Mouse (Mus musculus) mouse embryonic stem cell (cell line): ENCODE results near the gene Nat8f1.
"Not testable (repeated sequence)": the region's sequence is repeated elsewhere in the genome, so short reads cannot be mapped to it uniquely, and the experiment has no call there.

Experiments used
- in situ Hi-C, 2 experiments: fragments of 300-500 bp; cut with MboI; formaldehyde crosslinking; loops; 1 replicate in 1 of 2; 3 replicates in 1 of 2; pipeline ENCODE4 v1.14.3; 2019 to 2020; ENCODE audit warnings: low sequenced_read_pairs in 2 of 2, low pct_unique_long_range_greater_than_20kb in 1 of 2, mixed read lengths in 1 of 2; ENCODE audit not compliant: unreplicated experiment in 1 of 2

Nat8f1 gene

DNA sequence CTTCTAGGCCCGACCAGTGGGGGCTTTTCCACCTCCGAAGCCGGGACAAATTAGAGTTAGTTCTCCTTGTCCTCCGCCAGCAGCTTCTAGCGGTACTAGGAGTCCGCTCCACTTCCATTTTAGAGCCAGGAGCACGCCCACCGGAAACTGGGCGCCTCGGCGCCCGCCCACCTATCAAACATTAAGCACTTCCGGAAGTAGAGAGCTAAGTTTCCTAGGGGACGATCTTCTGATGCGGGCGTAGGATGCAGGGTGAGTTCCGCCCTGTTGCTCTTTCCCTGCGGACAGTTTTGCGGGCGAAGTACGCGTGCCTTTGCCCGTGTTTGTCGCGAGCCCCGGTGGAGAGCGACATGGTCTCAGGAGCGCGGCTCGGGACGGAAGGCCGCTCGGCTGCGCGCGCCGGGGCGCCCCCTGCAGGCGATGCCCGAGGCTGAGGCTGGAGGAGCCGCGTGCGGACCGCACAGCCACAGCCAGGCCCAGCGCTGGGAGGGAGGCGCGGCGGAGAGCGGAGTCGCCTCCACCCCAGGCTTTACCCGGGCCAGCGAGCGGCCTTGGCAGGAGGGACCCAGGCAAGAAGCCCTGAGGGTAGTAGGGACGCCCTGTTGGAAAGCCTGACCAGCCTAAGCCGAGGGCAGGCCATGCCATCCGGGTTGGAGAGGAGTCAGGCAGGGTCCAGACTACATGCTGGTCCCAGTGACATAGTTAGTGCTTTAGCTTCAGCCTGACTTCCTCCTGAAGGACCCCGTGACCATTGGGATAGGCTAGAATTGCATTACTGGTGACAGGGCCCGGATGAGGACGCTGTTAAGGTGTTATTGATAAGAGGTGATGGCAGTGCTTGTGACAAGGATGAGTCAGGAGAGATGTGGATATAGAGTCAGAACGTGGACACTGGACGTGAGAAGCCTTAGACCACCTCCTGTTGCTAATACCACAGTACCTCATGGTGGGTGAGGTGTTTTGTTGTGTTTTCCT, at the start of gene Nat8f1:
Nat8f1 (minus strand) TSS at position 149 of the 975 bp plus-strand sequence.
- in situ Hi-C loops: not testable (repeated sequence)

DNA sequence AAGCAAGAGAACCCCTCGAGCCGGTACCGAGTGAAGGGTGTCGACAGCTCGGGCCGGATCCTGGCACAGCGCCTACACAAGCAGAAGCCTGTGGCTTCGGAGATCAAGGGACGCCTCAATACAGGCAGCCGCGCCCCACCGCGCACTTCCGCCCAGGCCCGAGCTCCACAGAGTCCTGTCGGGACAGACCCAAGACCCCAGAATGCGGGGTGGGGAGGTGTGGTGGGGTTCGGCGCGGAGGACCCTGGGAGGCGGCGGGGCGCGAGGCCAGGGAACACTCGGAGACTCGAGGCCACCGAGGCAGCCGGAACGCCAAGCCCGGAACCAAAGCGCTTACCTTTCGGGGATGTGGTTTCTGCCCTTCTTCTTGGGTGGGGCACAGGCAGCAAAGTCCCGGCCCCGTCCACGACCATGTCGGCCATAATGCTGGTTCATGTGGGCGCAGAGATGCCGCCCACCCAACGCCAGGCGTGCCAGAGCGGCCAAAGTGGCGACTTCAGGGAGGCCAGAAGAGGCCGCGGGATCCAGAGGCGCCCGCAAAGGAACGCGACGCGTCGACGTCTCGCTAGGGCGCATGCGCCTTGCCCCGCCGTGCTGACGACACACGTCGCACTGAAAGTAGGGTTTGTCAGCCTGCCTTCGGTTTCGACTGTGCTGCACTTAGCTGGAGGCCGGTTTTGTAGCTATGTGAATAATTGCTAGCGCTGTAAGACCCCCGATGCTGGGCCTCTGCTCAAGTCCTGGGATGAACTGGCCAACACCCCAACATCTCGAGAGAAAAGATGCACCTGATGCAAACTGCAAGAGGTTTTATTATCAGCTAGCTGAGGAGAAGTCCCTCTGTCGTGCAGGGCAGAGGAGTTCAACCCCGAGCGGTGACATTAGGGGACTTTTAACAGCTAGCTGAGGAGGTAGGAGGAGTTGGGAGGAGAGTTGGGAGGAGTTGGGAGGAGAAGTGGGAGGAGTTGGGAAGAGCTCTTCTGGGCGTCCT, 45.9 kb upstream of the Nat8f1 start, which contains the start of gene Dusp11:
Dusp11 (minus strand) TSS at position 567 of the 991 bp plus-strand sequence.
- in situ Hi-C loops: no loop called here

DNA sequence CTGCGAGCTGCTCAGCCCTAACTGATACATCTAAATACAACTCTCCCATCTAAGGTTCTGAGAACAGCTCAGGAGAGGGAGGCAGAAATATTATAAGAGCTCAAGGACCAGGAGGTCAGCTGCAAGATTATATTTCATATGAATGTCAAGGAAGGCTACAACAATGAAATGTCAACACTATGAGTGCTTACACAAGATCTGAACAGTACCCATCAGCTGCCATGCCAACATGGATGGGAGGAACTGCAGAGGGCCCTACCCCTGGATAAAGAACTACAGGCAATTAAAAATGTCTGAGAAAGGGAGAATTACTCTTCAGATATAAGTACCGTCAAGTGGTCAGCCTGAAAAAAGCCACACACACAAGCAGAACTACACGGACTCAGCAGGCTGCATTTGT, 42.1 kb upstream of the Nat8f1 start:
- in situ Hi-C loops: no loop called here

DNA sequence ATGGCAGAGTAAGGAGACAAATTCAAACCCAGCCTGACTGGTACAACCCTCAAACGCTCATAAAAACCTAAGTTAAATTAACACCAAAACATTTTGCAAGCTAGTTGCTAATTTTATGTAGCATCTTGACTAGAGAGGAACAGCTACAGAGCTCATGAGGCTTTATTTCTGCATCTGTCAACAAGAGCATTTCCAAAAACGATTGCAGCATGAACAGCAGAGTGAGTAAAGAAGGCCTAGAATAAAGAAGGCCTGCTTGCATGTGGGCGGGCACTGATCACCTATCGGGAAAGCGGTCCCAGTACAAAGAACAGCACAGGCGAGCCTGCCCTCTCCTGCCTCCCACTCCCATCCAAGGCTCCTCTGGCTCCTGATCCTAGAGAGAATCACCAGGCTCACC, 33.1 kb upstream of the Nat8f1 start:
- in situ Hi-C loops: no loop called here

DNA sequence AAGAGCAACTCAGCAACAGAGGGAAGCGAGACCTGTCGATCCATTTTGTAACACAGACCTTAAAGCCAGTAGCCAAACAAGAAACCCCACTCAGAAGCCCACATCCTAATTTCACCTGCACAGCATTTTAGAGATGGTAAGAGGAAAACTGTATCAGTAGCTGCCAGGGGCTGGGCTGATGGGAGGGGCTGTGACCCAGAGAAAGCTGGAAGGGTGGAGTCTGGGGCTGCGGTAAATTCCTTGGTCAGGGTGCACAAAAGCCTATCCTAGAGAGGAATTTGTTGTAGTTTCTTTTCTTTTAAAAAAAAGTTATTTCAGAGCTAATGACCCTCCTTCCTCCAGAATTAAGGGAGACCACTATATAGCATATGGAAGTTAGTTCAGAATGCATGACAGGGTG, 27.0 kb upstream of the Nat8f1 start:
- in situ Hi-C loops: no loop called here

DNA sequence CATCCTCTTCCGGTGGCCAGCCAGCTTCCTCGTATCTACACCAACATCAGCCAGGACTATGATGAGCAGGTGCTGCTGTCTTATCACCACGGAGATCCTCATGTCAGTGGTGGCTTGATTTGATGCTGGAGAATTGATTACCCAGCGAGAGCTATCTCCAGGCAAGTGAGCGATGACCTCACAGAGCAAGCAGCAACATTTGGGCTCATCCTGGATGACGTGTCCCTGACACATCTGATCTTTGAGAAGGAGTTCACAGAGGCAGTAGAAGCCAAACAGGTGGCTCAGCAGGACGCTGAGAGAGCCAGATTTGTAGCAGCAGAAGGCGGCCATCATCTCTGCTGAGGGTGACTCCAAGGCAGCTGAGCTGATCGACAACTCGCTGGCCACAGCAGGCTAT, 23.2 kb upstream of the Nat8f1 start:
- in situ Hi-C loops: loop anchor here (5.0 to 10.0 kb wide), 2 partner anchors 66 to 69 kb away; no protein-coding TSS in a partner anchor

DNA sequence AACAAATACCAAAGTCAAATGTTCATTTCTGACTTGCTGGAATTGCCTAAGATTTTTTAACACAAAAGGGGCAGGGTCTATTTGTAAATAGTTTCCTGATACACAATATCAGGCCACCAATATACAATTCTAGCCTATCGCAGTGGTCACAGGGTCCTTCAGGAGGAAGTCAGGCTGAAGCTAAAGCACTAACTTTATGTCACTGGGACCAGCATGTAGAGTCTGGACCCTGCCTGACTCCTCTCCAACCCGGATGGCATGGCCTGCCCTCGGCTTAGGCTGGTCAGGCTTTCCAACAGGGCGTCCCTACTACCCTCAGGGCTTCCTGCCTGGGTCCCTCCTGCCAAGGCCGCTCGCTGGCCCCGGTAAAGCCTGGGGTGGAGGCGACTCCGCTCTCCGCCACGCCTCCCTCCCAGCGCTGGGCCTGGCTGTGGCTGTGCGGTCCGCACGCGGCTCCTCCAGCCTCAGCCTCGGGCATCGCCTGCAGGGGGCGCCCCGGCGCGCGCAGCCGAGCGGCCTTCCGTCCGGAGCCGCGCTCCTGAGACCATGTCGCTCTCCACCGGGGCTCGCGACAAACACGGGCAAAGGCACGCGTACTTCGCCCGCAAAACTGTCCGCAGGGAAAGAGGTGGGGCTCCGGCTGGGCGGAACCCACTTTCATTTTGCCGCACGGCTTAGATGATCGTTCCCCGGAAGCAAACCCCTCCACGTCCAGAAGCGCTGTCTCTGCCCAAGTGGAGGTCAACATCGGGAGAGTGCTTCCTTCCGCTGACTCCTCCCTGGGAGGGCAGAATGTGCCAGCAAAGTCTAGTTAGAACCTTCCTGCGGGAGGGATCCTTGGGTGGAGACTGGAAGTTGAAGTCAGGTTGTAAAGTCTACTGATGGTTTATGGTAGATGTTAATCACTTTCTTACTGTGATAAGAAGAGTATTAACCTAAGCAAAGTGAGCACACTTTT, 21.3 kb upstream of the Nat8f1 start:
- in situ Hi-C loops: loop anchor here (5.0 to 10.0 kb wide), 2 partner anchors 68 to 71 kb away; no protein-coding TSS in a partner anchor

DNA sequence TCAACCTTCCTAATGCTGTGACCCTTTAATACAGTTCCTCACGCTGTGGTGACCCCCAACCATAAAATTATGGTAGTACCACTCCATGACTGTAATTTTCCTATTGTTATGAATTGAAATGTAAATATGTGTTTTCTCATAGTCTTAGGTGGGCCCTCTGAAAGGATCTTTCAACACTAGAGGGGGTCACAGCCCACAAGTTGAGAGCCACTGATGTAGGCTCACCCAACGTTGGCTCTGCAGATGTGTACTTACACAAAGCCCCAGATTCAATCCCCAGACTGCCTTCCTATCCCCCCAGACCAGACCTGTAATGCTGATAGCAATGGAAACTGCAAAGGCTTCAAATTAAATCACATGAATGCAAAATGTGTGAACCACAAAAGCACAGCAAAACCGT, 20.2 kb upstream of the Nat8f1 start:
- in situ Hi-C loops: loop anchor here (5.0 to 10.0 kb wide), 2 partner anchors 69 to 72 kb away; no protein-coding TSS in a partner anchor

DNA sequence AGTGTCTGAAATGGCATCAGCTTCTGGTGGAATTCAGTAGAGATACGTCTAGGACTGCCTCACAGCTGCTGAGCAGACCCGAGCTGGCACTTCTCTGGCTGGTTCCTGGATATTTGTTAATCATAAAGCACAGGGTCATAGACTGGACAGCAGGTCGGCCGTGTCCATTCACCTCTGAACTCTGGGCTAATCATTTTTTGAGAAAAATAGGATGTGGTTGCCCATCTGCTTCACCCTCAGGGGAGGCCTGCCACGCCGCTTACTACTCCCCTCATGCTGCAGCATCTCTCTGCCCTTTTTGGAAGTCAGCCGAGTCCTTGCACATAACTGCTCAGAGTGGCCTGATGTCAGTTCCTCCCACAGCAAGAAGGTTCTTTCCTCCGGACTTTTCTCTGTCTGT, 18.6 kb upstream of the Nat8f1 start:
- in situ Hi-C loops: loop anchor here in 1 of 2 experiments (10.0 kb wide), 1 partner anchor 71 kb away; no protein-coding TSS in a partner anchor

DNA sequence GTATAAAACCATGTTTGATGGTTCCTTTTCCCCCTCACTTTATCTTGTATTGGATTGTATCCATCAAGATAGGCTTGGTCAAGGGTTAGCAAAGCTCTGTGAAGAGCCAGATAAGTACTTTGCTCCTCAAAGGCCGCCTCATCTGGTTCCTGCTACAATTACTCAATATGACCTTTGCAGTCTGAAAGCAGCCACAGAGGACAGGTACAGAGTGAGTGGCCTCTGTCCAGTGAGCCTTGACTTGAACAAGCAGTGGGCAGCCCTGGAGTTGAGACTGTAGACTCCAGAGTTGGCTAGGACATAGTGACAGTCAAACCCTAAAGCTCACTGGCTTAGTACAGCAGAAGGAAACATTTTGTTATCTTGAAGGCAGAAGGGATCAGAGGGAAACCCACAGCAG, 13.8 kb upstream of the Nat8f1 start:
- in situ Hi-C loops: no loop called here

DNA sequence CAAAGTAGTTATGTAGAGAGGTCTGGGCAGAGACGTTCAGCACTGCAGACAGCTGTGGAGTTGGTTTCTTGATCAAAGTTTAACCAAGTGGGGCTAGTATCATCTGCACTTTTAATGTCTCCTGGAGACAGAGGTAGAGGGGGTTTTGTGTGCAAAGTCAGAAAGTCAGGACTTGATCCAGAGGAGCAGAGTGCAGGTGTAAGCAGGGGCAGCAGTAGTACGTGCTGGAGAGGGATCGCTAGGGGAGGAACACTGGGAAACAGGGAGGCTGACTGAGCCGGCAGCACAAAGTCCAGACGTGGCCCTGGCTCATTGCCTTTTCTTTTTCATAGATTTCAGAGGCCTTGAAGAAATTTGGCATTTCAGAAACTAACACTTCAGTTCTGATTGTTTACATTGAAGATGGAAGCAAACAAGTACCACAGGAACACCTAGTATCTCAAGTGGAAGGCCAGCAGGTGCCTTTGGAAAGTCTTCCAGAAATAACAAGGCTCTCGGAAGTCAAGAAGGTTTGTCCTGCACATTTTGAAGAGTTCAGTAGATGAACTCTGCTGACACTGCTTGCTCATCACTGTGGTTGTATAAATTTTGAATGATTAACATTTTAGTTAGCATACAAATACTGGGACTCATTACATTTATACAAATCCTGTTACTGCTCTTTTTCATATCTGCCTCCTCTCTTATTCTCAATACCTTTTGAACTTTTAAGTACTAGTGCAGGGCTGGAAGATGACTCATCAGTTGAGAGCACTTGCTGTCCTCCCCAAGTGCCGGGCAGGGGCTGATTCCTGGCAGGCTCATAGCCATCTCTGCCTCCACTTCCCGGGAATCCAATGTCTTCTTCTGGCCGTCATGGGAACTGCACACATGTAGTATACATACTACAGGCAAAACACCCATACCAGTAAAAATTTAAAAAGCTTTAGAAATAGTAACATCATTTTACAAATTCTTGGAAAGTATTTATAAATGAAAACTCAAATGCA, 12.3 kb upstream of the Nat8f1 start:
- in situ Hi-C loops: no loop called here

DNA sequence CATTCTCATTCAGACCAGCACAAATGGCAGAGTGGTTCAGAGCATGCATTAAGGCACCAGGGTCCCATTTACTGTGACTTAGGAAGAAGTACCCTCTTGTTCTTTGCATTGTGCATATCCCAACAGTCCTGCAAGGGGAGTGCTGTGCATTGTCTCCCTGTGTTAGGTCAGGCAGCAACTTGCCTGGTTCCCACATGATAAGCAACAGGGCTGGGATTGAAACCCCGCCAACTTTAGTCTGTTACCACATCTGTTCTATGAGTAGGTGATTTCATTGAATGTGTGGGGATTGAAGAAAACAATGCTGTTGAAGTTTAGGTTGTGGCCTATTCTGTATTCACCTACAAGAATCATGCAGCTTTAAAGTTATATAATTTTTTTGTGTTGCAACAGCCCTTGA, 11.2 kb upstream of the Nat8f1 start:
- in situ Hi-C loops: no loop called here

DNA sequence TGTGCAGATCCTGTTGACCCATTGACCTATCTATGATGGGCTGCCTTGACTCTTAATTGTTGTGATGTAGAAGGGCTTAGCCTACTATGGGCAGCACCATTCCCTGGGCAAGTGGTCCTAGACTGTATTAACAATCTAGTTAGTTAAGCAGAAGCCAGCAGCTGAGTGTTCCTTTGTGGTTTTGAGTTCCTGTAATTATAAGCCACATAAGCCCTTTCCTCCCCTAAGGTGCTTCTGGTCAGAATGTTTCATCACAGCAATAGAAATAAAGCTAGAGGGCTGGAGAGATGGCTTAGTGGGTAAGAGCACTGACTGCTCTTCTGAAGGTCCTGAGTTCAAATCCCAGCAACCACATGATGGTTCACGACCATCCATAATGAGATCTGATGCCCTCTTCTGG, 8.2 kb upstream of the Nat8f1 start:
- in situ Hi-C loops: no loop called here

DNA sequence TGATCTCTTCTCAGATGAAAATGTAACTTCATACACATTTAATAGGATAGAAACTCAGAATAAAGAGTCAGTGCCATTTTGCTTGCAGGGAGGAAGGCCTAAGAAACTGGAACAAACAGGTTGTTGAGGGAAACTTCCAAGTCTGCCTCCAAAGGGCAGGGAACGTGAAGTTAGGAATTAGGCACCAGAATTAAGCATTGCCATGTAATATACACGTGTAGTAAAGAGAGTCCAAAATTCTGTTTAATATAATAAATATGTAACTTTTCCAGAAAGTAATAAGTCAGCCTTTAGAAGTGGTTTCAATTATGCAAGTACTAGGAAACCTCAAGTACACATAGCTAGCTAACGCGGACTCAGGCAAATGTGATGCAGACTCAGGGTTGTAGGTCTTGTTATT, 3.9 kb upstream of the Nat8f1 start:
- in situ Hi-C loops: no loop called here

DNA sequence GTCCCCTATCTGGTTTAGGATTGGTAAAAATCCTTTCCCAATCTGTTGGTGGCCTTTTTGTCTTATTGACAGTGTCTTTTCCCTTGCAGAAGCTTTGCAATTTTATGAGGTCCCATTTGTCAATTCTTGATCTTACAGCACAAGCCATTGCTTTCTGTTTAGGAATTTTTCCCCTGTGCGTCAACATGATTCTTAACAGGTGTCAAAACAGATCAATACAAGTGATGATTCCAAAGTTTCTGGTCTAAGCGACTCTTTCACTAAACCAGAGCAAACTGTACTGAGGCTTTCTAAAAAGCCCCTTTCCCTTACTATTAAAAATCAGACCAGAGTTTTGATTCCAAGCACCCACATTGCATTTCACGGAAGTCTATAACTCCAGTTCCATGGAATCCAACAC, 2.9 kb upstream of the Nat8f1 start:
- in situ Hi-C loops: not testable (repeated sequence)

DNA sequence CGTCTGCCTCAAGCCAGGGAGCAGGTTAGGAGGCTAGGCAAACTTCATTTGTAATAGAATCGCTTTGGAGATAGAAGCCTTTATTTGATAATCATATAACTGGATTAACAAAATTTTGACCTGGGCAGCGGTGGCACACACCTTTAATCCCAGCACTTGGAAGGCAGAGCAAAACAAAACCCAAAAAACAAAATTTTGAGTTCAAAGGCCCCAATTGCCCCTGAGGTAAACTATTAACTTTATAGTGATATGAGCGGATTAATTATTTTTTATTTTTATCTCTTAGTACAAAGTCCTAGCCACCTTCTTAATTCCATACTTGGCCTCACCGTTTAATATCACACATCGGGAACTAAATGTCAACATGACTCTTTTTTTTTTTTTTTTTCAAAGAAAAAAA, 1.1 kb upstream of the Nat8f1 start:
- in situ Hi-C loops: no loop called here

DNA sequence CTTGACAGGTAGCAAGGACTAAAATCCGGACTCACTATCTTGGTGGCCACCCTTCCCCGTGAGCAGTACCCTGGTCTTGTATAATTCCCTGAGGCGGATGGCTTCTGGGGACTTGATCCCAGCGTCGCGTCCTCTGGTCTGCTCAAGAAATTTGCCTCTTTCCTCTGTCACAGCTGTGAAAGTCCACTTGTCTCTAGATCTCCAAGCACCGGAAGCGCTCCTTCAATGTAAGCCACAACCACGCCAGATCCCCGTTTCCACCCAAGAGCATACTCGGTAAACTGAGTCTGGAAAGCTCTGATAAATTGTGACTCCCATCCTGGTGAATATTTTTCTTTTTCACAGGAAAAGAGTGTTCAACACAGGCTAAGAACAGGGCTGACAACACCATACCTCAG, 347 bp downstream of the Nat8f1 start:
- in situ Hi-C loops: no loop called here
